Mouse (Mus musculus): Measurements from ENCODE around the gene Gm11937. TPM values are rescaled to one million over a fixed set of nuclear protein-coding genes. Genes with fewer than 3 reads are reported as not detected.
"Not testable (repeated sequence)": the region's sequence is repeated elsewhere in the genome, so short reads cannot be mapped to it uniquely, and the experiment has no call there.

Gene Gm11937
- total RNA-seq (2012; rRNA removed) = not detected in 2 replicates

- H3K4me1 ChIP-seq (ENCODE audit: control insufficient read depth in 2 of 2, insufficient read depth in 2 of 2, low read length in 2 of 2, poor library complexity in 1 of 2); H3K4me3 ChIP-seq (ENCODE audit: insufficient read depth in 1 of 2, low read depth in 1 of 2, low read length in 2 of 2, poor library complexity in 1 of 2, severe bottlenecking in 1 of 2); H3K36me3 ChIP-seq (ENCODE audit: control insufficient read depth, insufficient read depth, low read length, poor library complexity, severe bottlenecking); H3K27ac ChIP-seq (ENCODE audit: insufficient read depth, low read depth, low read length, poor library complexity, severe bottlenecking); H3K9ac ChIP-seq (ENCODE audit: insufficient read depth, low read depth, low read length, poor library complexity, severe bottlenecking); H3K9me3 ChIP-seq (ENCODE audit: control insufficient read depth, insufficient read depth, low read depth, low read length); DNase-seq (ENCODE audit: low read depth, low spot score); in situ Hi-C loops (cut with MboI; ENCODE audit: low sequenced_read_pairs in 2 of 2, unreplicated experiment in 2 of 2): not testable (repeated sequence)
Measured at GRCm38 (mm10) chr11:99610089-99610488, at the start of gene Gm11937. Gene Gm11937 (minus strand): TSS chr11:99610189.

GRCm38 (mm10) chr11:99659256-99659655 is 49.3 kb upstream of the Gm11937 start:
- TF ChIP-seq ZC3H11A (IDR thresholded peaks at IDR 0.05; ENCODE audit: borderline replicate concordance, low read depth, low read length) (no peak), MAFK (IDR thresholded peaks at IDR 0.05; ENCODE audit: insufficient read depth, low read depth, low read length) (no peak), CHD2 (IDR thresholded peaks at IDR 0.05; ENCODE audit: low read depth, low read length) (no peak), HCFC1 (IDR thresholded peaks at IDR 0.05; ENCODE audit: borderline replicate concordance, insufficient read depth, low read length) (no peak)
- DNase-seq (ENCODE audit: low read depth, low spot score) = no peak
- in situ Hi-C loops (cut with MboI; ENCODE audit: low sequenced_read_pairs in 2 of 2, unreplicated experiment in 2 of 2) = no loop called here

GRCm38 (mm10) chr11:99658467-99659010 is 48.5 kb upstream of the Gm11937 start, which contains the start of gene Gm11563:
Gene Gm11563 (minus strand): TSS chr11:99658960.
- H3K36me3 ChIP-seq (ENCODE audit: control insufficient read depth, insufficient read depth, low read length, poor library complexity, severe bottlenecking); H3K9ac ChIP-seq (ENCODE audit: insufficient read depth, low read depth, low read length, poor library complexity, severe bottlenecking); in situ Hi-C loops (cut with MboI; ENCODE audit: low sequenced_read_pairs in 2 of 2, unreplicated experiment in 2 of 2); DNase-seq (ENCODE audit: low read depth, low spot score); H3K4me3 ChIP-seq (ENCODE audit: insufficient read depth in 1 of 2, low read depth in 1 of 2, low read length in 2 of 2, poor library complexity in 1 of 2, severe bottlenecking in 1 of 2); H3K9me3 ChIP-seq (ENCODE audit: control insufficient read depth, insufficient read depth, low read depth, low read length); H3K27ac ChIP-seq (ENCODE audit: insufficient read depth, low read depth, low read length, poor library complexity, severe bottlenecking): not testable (repeated sequence)
- peaks cover 0 to 11% of the 10 kb centered on the region in 2 experiments; a peak in 2 of 4 replicates for H3K4me1 ChIP-seq (ENCODE audit: control insufficient read depth in 2 of 2, insufficient read depth in 2 of 2, low read length in 2 of 2, poor library complexity in 1 of 2)

More at GRCm38 (mm10) chr11:99659256-99659655, 49.3 kb upstream of the Gm11937 start:
- Histone ChIP-seq H3K4me3 (ENCODE audit: insufficient read depth in 1 of 2, low read depth in 1 of 2, low read length in 2 of 2, poor library complexity in 1 of 2, severe bottlenecking in 1 of 2) (no peak overlapping the region), H3K4me1 (ENCODE audit: control insufficient read depth in 2 of 2, insufficient read depth in 2 of 2, low read length in 2 of 2, poor library complexity in 1 of 2) (peaks cover 0 to 11% of the 10 kb centered on the region in 2 experiments; a peak in 2 of 4 replicates), H3K9ac (ENCODE audit: insufficient read depth, low read depth, low read length, poor library complexity, severe bottlenecking) (no peak overlapping the region), H3K27ac (ENCODE audit: insufficient read depth, low read depth, low read length, poor library complexity, severe bottlenecking) (no peak overlapping the region), H3K9me3 (ENCODE audit: control insufficient read depth, insufficient read depth, low read depth, low read length) (no peaks in the 10 kb centered on the region), H3K36me3 (ENCODE audit: control insufficient read depth, insufficient read depth, low read length, poor library complexity, severe bottlenecking) (no peaks in the 10 kb centered on the region)

GRCm38 (mm10) chr11:99657051-99657450 is 47.1 kb upstream of the Gm11937 start:
- Histone ChIP-seq H3K27ac (ENCODE audit: insufficient read depth, low read depth, low read length, poor library complexity, severe bottlenecking) (no peak overlapping the region), H3K4me1 (ENCODE audit: control insufficient read depth in 2 of 2, insufficient read depth in 2 of 2, low read length in 2 of 2, poor library complexity in 1 of 2) (peaks cover 0 to 11% of the 10 kb centered on the region in 2 experiments; a peak in 2 of 4 replicates), H3K9ac (ENCODE audit: insufficient read depth, low read depth, low read length, poor library complexity, severe bottlenecking) (no peak overlapping the region), H3K36me3 (ENCODE audit: control insufficient read depth, insufficient read depth, low read length, poor library complexity, severe bottlenecking) (no peaks in the 10 kb centered on the region), H3K4me3 (ENCODE audit: insufficient read depth in 1 of 2, low read depth in 1 of 2, low read length in 2 of 2, poor library complexity in 1 of 2, severe bottlenecking in 1 of 2) (no peak overlapping the region), H3K9me3 (ENCODE audit: control insufficient read depth, insufficient read depth, low read depth, low read length) (no peaks in the 10 kb centered on the region)
- TF ChIP-seq CHD2 (IDR thresholded peaks at IDR 0.05; ENCODE audit: low read depth, low read length) = no peak
- no peak for TF ChIP-seq ZNF384 (IDR thresholded peaks at IDR 0.05; ENCODE audit: low read depth, low read length)
- TF ChIP-seq ZC3H11A (IDR thresholded peaks at IDR 0.05; ENCODE audit: borderline replicate concordance, low read depth, low read length) = no peak
- in situ Hi-C loops (cut with MboI; ENCODE audit: low sequenced_read_pairs in 2 of 2, unreplicated experiment in 2 of 2) = no loop called here
- peak; percentile 63 for DNase-seq (ENCODE audit: low read depth, low spot score)

GRCm38 (mm10) chr11:99650136-99650535 is 40.1 kb upstream of the Gm11937 start, which contains the start of gene Gm11555:
Gene Gm11555 (minus strand): TSS chr11:99650236.
- in situ Hi-C loops (cut with MboI; ENCODE audit: low sequenced_read_pairs in 2 of 2, unreplicated experiment in 2 of 2) = no loop called here
- no peak within 1 kb of the TSS for H3K9ac ChIP-seq (ENCODE audit: insufficient read depth, low read depth, low read length, poor library complexity, severe bottlenecking)
- no peak for TF ChIP-seq CHD2 (IDR thresholded peaks at IDR 0.05; ENCODE audit: low read depth, low read length)
- no peak for TF ChIP-seq HCFC1 (IDR thresholded peaks at IDR 0.05; ENCODE audit: borderline replicate concordance, insufficient read depth, low read length)
- TF ChIP-seq ZNF384 (IDR thresholded peaks at IDR 0.05; ENCODE audit: low read depth, low read length) = no peak
- no peak for TF ChIP-seq MAFK (IDR thresholded peaks at IDR 0.05; ENCODE audit: insufficient read depth, low read depth, low read length)
- no peak for TF ChIP-seq ZC3H11A (IDR thresholded peaks at IDR 0.05; ENCODE audit: borderline replicate concordance, low read depth, low read length)
- no peak within 1 kb of the TSS for H3K4me3 ChIP-seq (ENCODE audit: insufficient read depth in 1 of 2, low read depth in 1 of 2, low read length in 2 of 2, poor library complexity in 1 of 2, severe bottlenecking in 1 of 2)
- DNase-seq (ENCODE audit: low read depth, low spot score) = no peak
- no peaks in the 10 kb centered on the region for H3K4me1 ChIP-seq (ENCODE audit: control insufficient read depth in 2 of 2, insufficient read depth in 2 of 2, low read length in 2 of 2, poor library complexity in 1 of 2)
- no peaks in the 10 kb centered on the region for H3K36me3 ChIP-seq (ENCODE audit: control insufficient read depth, insufficient read depth, low read length, poor library complexity, severe bottlenecking)
- no peak within 1 kb of the TSS for H3K27ac ChIP-seq (ENCODE audit: insufficient read depth, low read depth, low read length, poor library complexity, severe bottlenecking)
- no peaks in the 10 kb centered on the region for H3K9me3 ChIP-seq (ENCODE audit: control insufficient read depth, insufficient read depth, low read depth, low read length)

All from ES-E14 (cell line).